Comparison of ENCODE assay signal across 10 mouse cellular contexts in genomic region chr12:69733518-69733917, GRCm38 (mm10). TPM values are rescaled to one million over a fixed set of nuclear protein-coding genes. Genes with fewer than 3 reads are reported as not detected.
A peak's percentile ranks its signal among the peaks of the same experiment; 100 is the strongest.
DNase-seq lines count a peak whose midpoint lies in the region; ATAC-seq lines count a peak whose summit lies in the region.
"Had no signal": no experiment of that assay in that cellular context is flagged by ENCODE, and none has a peak within 500 bp of the region (broad histone marks: within the 10 kb centered on the region; RNA-seq: fewer than 3 reads in every experiment).

No protein-coding gene starts in this region.

- H3K4me3 ChIP-seq in kidney, embryonic 16.5 days (ENCODE audit: low read length), result no peak overlapping the region
- H3K4me3 ChIP-seq: embryonic facial prominence, embryonic 15.5 days; myocyte had no signal

- DNase-seq in kidney, postnatal 4 days, result no peak
- DNase-seq in MN1 (ENCODE audit: low spot score), result peak; percentile 72
- no peak for DNase-seq in urinary bladder, postnatal 36 days (ENCODE audit: low spot score in 2 of 2)
- DNase-seq in spleen, postnatal 14 days (ENCODE audit: low spot score in 2 of 2), result no peak
- no peak for DNase-seq in urinary bladder, postnatal 25 days (ENCODE audit: low spot score)

- H3K27me3 ChIP-seq in kidney, embryonic 16.5 days (ENCODE audit: insufficient read depth, low read length), result no peaks in the 10 kb centered on the region
- H3K27me3 ChIP-seq: embryonic facial prominence, embryonic 15.5 days had no signal

- WGBS in kidney, embryonic 16.5 days, result 0% methylated on average over 2 of the region's 2 CpGs

- no peak overlapping the region for H3K4me2 ChIP-seq in kidney, embryonic 16.5 days (replicated peaks; ENCODE audit: low read depth, low read length)
- H3K4me2 ChIP-seq: embryonic facial prominence, embryonic 15.5 days had no signal

- no peak overlapping the region for H3K27ac ChIP-seq in kidney, embryonic 16.5 days (ENCODE audit: low read length)
- H3K27ac ChIP-seq: embryonic facial prominence, embryonic 15.5 days had no signal

- H3K9ac ChIP-seq in kidney, embryonic 16.5 days (replicated peaks; ENCODE audit: low read length), result no peak overlapping the region
- H3K9ac ChIP-seq: embryonic facial prominence, embryonic 15.5 days had no signal

- H3K36me3 ChIP-seq in kidney, embryonic 16.5 days (ENCODE audit: insufficient read depth, low read length), result no peaks in the 10 kb centered on the region
- H3K36me3 ChIP-seq: embryonic facial prominence, embryonic 15.5 days had no signal

- no peaks in the 10 kb centered on the region for H3K4me1 ChIP-seq in kidney, embryonic 16.5 days (ENCODE audit: insufficient read depth, low read length)
- H3K4me1 ChIP-seq: embryonic facial prominence, embryonic 15.5 days had no signal

- peak; percentile 59; the same call in 1 of the 2 replicates for ATAC-seq in kidney, embryonic 16.5 days (ENCODE audit: low FRiP score, low TSS enrichment)
- ATAC-seq in erythroid progenitor cell, adult 5-6 weeks (replicated peaks; ENCODE audit: low FRiP score, poor library complexity, severe bottlenecking), result peak; percentile 91
- peak; percentile 95 for ATAC-seq in megakaryocyte, adult 5-6 weeks (ENCODE audit: poor library complexity, severe bottlenecking)

- H3K9me3 ChIP-seq in kidney, embryonic 16.5 days (ENCODE audit: low read length), result no peaks in the 10 kb centered on the region
- H3K9me3 ChIP-seq: embryonic facial prominence, embryonic 15.5 days had no signal

RNA-seq across cellular contexts. Expression of gene Atp5s, which starts 8.8 kb away (rescaled TPM):
- 31.7 and 33.5 TPM in 2 replicates for polyA plus RNA-seq in kidney, embryonic 16.5 days (2015; fragmentation: Nextera tagmentation; extraction: Ambion mirVana)
- 14.4 and 32.7 TPM in 2 replicates for total RNA-seq in erythroid progenitor cell, adult 5-6 weeks (2015; ENCODE audit: low replicate concordance)
- 8.8 and 22.2 TPM in 2 replicates for total RNA-seq in erythroid progenitor cell, adult 5-6 weeks (2017; ENCODE audit: low replicate concordance)
- total RNA-seq in megakaryocyte, adult 5-6 weeks (2015), result 10.3 and 12.6 TPM in 2 replicates
- total RNA-seq in megakaryocyte, adult 5-6 weeks (2017), result 4.2 and 5.2 TPM in 2 replicates

RNA-seq across cellular contexts. Expression of gene L2hgdh, which starts 8.8 kb away (rescaled TPM):
- polyA plus RNA-seq in kidney, embryonic 16.5 days (2015; fragmentation: Nextera tagmentation; extraction: Ambion mirVana), result 25.2 and 26.9 TPM in 2 replicates
- 3.2 and 8.8 TPM in 2 replicates for total RNA-seq in erythroid progenitor cell, adult 5-6 weeks (2015; ENCODE audit: low replicate concordance)
- total RNA-seq in erythroid progenitor cell, adult 5-6 weeks (2017; ENCODE audit: low replicate concordance), result 4.1 and 7.7 TPM in 2 replicates
- total RNA-seq in megakaryocyte, adult 5-6 weeks (2015), result 1.6 and 2.4 TPM in 2 replicates
- 1.4 and 4.3 TPM in 2 replicates for total RNA-seq in megakaryocyte, adult 5-6 weeks (2017)

RNA-seq across cellular contexts. Expression of gene Sos2, which starts 51.9 kb away (rescaled TPM):
- 7.1 and 9.3 TPM in 2 replicates for polyA plus RNA-seq in kidney, embryonic 16.5 days (2015; fragmentation: Nextera tagmentation; extraction: Ambion mirVana)
- total RNA-seq in erythroid progenitor cell, adult 5-6 weeks (2015; ENCODE audit: low replicate concordance), result 38.6 and 77.5 TPM in 2 replicates
- 28.5 and 42.0 TPM in 2 replicates for total RNA-seq in erythroid progenitor cell, adult 5-6 weeks (2017; ENCODE audit: low replicate concordance)
- 58.6 and 64.1 TPM in 2 replicates for total RNA-seq in megakaryocyte, adult 5-6 weeks (2015)
- total RNA-seq in megakaryocyte, adult 5-6 weeks (2017), result 29.9 and 57.6 TPM in 2 replicates

RNA-seq across cellular contexts. Expression of gene Cdkl1, which starts 57.5 kb away (rescaled TPM):
- 25.7 and 32.4 TPM in 2 replicates for polyA plus RNA-seq in kidney, embryonic 16.5 days (2015; fragmentation: Nextera tagmentation; extraction: Ambion mirVana)
- 8.0 and 15.9 TPM in 2 replicates for total RNA-seq in erythroid progenitor cell, adult 5-6 weeks (2015; ENCODE audit: low replicate concordance)
- total RNA-seq in erythroid progenitor cell, adult 5-6 weeks (2017; ENCODE audit: low replicate concordance), result 11.2 and 36.3 TPM in 2 replicates
- 0.11 TPM in 1 of 2 replicates, not detected in the other for total RNA-seq in megakaryocyte, adult 5-6 weeks (2015)
- 0.15 TPM in 1 of 2 replicates, not detected in the other for total RNA-seq in megakaryocyte, adult 5-6 weeks (2017)
